Mouse (Mus musculus) CD4-positive helper T cell, adult 2 months (primary cell): Measurements from ENCODE around the gene Polr1d.

Source experiments
- DNase-seq: peaks from one replicate; pipeline ENCODE4 v3.0.0-alpha.2; 2012; ENCODE audit warnings: low read depth, missing footprints, low spot score

Gene Polr1d

DNA sequence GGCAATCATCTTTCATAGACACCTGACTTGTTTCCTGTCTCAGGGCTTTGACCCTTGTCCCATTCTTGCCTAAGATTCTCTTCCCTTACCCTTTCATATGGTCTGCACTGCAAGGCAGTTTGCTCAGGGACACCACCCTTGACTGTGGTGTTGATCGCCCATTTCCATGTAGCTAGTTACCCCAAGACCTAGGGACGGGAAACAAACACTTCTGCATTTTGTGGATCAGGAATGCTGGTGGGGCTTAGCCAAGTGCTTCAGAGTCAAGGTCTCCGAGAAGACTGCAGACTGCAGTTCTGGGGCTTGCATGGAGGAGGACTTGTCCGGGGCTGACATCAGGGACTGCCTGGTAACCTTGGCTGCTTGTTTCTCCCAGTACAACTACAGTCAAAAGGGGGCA is 10.0 kb downstream of the Polr1d start:
- no peak for DNase-seq

DNA sequence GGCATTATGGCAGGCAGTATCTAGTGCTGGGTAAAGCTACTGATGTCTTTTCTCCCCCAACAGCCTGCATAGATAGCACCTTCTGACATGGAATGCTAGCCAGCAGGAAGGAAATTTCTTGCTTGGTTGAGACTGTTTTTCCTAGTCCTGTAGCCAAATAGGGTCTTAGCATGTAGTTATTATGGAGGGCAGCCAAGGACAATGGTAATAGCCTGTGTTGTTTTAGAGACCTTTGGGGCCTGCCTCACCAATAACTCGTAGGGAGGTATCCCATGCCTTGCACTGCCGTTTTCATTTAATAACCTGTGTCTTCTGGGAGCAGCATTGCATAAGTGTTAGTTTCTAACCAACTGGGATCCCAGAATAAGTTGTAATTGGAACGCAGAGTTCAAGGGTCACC is 13.0 kb downstream of the Polr1d start:
- no peak for DNase-seq

DNA sequence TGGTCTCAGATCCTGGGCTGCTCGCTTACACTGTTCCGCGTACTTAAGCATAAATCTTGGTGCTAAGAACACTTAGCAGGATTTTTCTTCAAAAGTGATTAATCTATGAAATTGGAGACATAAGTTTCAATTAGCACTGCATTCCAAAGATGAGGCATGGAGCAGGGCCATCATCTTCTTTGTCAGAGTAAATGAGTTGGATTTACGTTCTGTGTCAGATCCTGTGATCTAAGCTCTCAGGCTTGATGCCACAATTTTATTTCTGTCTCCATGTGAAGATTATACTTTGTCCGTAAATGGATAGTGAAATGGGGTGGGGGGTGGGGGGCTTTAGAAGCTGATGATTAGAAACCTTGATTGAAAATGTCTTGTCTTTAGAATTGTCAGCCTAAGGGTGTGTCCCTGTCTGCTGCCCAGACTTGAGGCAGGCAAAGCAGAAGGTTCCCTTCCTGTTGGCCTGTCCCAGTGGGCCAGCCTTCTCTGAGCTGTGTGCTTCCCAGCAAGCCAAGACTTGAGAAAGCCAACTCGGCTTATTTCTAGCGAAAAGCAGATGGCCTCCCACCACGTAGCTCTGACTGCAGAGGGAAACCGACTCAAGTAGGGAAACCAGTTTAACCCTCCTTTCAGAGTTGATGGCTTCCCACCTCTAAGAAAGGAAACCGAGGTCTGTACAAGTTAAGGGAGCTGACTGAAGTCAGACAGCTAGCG is 13.6 kb downstream of the Polr1d start:
- DNase-seq, result no peak

DNA sequence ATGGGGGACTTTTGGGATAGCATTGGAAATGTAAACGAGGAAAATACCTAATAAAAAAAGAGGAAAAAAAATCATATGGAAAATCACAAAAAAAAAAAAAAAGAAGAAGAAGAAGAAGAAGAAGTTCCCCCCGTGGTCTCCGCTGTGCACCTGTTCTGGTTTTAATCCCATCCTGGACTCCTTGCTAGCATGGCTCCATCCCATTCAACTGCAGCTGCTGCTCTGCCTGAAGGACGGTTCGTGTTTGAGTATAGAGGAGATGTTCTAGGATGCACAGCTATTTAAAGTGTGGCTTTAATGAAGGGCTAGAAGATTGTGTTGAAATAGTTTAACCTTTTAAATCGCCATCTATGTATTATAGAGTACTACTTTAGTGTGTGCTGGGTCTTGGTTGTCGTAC is 15.6 kb downstream of the Polr1d start:
- no peak for DNase-seq

DNA sequence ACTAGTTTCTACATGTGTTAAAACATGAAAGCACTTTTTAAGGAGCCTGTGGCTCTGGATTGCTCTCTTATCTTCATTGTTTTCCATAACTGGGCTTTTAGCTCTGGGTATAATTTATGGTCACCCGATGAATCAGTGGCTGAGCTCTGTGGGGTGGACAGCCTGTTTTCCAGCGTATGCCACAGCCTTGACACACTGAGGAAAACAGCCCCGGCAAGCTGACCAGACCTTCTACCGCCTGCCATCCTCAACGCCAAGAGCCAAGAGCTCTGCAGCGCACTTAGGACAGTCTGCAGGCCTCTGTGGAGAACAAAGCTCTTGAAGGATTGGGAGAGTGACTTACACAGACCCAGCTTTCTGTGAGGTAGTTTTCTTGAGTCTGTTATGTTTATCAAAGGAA is 17.4 kb downstream of the Polr1d start:
- DNase-seq, result no peak

DNA sequence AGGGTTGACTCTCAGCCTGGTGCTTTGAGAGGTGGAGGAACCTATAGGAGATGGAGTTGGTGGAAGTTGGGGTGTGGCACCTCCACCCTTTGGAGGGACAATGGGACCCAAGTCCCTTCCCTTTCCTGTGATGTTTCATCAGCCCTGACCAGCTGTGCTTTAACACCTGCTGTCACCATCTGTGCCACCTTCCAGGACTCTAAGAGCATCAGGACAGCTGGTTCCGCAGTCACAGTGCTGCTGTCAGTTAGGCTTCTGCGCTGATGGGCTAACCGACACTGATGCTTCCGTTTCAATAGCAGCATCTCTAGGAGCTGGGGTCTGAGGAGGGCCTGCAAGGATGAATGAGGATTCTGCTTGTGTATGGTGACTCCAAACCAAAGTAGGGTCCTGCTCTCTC is 19.7 kb downstream of the Polr1d start:
- no peak for DNase-seq

DNA sequence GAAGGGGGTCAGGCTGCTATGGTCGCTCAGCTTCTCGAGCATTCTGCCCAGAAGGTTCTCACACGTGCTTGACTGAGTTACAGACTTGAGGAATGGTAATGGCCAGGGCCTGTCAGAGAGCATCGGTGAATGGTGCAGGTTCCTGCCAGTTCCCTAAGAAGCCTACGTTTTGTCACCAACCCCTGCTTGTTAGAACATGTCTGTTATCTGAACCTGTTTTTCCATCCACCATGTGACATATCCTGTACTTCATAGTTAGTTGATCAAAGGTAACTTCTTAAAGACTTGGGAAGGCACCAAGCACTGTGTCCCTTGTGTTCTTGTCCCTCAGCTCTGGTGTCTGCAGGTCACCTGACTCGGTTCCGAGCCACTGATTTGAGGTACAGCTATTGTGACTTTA is 21.8 kb downstream of the Polr1d start:
- DNase-seq, result no peak

DNA sequence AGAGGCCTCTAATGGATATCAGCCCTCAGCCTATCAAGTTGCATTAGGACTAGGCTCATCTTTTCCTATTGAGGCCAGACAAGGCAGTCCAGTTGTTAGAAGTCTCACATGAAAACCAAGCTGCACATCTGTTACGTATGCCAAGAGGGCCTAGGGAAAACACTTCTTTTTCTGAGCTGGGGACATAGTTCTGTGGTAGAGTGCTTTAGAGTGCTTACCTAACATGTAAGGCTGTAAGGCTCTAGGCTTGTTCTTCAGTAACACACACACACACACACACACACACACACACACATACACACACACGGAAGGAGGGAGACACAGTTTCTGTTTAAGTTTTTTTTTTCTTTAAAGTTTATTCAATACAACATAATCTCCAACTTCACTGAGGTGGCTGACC is 23.3 kb downstream of the Polr1d start:
- DNase-seq, result no peak

DNA sequence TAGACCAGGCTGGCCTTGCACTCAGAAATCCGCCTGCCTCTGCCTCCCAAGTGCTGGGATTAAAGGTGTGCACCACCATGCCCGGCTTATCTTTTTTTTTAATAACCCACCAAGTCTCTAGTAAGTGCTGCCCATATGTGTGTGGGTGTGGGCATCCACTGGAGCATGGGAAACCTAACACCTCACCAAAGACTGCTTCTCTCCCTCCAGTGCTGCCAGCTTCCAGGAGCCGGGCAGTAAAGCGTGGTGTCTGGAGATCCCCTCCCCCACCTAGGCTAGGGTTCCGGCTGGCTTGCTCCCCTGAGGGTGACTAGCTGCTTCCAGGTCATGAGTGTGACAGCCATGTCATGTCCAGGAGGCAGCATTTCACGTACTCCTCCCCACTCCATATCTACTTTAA is 25.4 kb downstream of the Polr1d start:
- no peak for DNase-seq

DNA sequence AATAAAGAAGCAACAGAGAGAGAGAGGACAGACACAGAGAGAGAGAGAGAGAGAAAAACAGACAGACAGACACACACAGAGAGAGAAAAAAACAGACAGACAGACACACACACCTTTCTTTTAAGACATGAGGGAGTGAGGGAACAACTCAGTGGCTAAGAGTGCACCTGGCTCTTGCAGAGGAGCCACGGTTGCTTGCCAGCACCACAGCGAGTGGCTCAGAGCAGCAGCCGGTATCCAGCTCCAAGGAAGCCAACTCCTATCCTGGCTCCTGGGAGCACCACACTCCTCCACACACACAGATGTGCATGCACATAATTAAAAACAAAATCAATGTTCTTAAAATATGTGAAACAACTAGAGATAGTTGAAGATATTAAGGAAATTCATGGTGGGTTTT is 30.4 kb downstream of the Polr1d start:
- DNase-seq, result no peak

DNA sequence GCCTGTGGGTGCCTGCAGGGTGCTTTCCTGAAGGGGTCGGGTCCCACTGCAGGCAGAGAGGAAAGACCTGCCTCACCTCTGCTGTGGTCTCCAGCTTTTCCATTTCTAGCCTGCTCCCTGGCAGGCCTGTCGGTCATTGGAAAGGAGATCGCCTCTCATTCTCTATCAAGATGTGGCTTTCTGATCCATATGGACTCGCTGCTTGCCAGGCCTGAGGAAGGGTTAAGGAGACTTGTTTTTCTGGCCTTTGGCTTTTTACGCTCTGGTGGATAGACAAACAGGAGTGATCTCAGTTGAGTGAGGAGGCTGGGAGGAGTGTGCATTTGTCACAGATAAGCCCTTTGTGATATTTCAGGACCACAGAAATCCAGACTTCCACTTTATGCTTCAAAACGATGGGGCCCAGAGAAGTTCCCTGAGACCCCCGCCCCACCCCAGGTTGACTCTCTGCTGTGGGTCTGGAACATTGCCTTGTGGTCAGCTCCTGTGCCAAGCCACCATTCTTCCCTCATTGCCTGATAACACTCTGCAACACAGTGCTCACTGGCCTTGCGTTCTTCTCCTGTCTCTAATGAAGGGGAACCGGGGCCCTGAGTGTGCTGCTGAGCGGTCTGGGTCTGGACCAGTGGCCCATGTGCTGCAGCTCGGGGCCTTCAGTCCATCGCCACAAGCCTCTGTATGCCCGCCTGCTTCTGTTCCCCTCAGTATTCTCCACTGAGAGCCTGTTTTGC is 32.2 kb downstream of the Polr1d start:
- DNase-seq, result no peak

DNA sequence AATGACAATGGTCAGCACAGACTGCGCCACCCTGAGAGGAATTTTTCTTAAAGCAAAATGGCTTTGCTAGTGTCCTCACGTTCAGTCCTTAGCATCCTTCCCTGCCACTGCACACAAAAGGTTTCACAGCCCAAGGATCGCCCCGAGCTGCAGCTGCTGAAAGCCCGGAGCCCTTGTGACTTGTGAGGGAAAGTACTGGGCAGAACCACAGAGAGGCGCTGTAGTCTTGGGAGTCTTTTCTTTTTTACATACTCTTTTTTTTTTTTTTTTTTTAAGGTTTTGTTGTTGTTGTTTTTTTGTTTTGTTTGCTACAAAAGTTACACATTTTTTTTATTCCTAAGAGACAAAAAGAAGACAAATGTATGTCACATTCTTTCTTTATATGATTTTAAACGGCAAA is 37.9 kb downstream of the Polr1d start:
- DNase-seq, result no peak

DNA sequence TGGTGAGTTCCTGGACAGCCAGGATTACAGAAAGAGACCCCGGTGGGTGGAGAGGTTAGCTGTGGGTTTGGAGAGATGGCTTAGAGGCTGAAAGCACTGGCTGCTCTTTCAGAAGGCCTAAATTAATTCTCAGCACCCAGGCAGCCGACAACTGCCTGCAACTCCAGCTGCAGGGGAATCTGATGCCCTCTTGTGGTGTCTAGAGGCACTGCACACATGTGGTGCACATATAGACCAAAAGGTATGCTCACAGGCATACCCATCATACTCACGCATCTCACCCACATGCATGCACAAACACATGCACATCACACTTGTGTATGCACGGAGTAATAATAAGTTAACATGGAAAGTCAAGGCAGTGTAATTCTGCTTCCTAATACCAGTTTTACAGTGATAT is 38.8 kb downstream of the Polr1d start:
- no peak for DNase-seq

DNA sequence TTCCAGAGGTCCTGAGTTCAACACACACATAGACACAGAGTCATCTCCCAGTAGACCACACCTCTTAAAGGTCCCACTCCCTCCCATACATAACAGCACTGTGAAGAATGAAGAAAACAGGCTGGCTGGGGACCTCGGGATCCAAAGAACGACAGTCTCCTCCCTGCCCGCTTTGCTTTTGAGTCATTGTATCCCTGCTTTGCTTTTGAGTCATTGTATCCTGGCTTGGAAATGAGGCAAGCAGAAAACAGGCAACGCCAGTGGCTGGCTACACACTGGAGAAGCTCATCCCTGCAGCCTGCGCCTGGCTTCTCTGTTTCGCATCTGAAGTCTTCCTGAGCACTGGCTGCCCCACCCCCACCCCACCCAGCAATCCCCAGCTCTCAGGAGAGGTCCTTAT is 40.2 kb downstream of the Polr1d start:
- DNase-seq, result no peak

DNA sequence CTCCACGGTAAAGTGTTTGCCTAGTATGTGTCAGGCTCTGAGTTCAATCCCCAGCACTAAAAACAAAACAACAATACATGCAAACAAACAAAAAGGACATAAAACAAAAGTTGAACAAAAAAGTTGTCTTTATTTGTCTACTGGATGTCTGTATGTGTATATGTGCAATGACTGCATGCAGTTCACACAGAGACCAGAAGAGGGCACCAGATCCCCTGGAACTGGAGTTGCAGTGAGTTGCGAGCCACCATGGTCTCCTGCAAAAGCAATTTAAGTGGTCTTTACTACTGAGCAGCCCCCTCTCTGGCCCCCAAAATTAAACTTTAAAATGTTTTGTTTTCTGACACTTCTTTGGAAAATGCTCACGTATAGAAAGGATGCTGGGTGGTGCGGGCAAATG is 44.3 kb downstream of the Polr1d start:
- DNase-seq, result no peak

DNA sequence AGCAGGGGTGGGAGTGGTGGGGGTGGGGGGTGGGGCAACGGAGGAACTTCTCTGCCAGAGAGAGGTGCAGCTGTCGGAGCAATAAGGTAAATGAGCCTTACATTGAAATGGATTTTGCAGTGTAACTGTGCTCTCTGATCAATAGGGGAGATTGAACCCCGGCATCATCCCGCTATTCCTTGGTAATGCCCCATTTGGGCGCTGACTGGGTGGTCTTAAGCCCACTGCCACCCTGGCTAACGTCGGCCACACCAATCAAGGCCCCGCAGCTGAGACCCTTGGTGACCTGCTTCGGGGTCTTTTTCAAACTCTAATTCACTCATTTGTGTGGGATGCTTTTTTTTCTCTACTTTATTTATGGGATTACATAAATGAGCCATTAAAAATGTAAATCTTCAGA is 47.9 kb downstream of the Polr1d start:
- DNase-seq, result no peak

DNA sequence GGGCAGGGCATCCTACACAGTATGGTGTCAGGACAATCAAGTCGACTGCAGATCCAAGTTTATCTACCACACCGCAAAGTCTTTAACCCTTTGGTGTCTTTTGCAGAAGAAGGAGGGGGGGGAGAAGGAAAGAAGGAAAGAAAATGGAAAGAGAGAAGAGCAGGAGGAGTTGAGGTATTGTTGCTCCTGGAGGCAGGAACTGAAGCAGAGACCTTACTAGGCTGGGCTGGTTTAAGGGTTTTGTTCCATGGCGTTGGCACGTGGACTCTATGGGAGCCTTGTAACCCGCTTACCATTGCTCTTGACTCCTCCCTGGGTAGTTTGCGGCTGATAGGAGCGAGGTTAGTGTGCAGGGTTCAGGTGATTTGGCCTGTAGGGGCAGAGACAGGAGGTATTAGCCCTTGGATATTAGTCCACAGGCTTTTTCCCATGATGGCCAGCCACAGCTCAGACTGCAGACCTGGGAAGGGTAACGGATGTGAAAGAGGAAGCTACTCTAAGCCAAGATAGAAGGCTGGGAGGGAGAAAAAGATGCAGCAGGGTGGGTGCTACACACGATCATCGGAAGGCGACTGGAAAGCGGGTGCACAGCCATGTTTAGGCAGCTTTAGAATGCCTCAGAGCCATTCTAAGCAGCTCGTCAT is 48.8 kb downstream of the Polr1d start:
- DNase-seq, result no peak

DNA sequence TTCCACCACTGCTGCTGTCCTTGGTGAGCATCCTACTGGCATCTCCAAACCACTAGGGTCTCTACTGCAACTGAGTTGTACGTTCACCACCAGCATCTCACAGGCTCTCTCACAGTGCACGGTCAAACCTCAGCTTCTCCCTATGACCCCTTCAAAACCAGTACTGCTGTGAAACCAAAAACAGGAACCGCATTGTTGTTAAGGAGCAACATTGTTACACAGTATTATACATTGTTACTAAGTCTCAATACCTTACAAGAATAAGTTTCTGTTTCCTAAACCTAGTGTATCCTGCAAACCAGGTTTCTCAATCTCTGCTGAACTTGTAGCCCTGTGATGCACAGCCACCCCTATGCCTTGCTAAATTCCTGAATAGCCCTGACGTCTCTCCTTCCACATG is 51.0 kb downstream of the Polr1d start:
- DNase-seq, result no peak

DNA sequence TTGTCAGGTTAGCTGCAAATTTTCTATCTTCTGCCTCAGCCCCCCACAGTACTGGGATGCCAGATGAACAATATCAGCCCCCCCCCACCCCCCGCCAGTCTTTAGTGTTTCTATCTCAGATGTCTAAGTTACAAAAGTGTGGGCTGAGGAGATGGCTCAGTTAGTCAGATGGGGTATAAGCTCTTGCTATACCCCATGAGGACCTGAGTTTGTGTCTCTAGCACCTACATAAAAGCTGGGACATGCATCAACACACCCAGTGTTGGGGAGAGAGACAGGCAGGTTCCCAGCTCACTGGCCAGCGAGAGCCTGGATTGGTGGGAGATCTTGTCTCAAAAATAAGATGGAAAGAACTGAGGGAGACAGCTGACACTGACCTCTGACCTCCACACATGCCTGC is 52.6 kb downstream of the Polr1d start:
- no peak for DNase-seq

DNA sequence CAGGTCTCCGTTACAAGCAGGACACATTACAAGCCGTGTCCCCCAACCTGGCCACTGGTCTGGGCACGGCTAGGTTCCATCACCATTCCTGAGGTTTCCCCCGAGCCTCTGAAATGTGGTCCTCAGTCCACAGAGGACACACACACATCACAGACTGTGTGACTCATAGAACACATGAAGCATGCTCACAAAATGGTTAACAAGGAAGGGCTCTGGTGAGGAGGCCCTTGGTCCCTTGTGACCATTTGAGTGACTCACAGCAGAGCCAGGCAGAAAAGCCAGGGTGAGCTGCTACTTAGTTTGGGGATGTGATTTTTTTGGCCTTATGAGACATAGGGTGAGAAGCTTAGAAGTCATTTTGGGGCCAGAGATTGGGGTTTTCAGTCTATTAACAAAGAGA is 55.1 kb downstream of the Polr1d start:
- no peak for DNase-seq

DNA sequence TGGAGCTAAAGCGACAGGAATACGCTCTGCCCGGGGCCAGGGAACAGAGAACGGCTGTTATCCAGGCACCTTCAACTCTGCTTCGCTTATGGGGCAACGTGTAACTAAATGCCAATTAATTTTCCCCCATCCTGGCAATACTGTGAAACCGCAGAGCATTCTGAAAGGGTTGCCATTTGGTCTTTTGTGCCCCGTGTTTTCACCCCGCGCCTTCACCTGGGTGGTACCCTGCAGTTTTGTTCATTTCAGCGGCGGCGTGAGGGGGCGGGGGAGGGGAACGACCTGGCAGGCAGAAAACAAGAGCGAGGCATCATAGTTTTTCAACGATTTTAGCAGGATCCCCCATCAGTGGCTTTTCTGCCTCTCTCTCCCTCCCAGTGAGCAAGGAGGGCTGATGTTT is 56.8 kb downstream of the Polr1d start:
- DNase-seq, result no peak

DNA sequence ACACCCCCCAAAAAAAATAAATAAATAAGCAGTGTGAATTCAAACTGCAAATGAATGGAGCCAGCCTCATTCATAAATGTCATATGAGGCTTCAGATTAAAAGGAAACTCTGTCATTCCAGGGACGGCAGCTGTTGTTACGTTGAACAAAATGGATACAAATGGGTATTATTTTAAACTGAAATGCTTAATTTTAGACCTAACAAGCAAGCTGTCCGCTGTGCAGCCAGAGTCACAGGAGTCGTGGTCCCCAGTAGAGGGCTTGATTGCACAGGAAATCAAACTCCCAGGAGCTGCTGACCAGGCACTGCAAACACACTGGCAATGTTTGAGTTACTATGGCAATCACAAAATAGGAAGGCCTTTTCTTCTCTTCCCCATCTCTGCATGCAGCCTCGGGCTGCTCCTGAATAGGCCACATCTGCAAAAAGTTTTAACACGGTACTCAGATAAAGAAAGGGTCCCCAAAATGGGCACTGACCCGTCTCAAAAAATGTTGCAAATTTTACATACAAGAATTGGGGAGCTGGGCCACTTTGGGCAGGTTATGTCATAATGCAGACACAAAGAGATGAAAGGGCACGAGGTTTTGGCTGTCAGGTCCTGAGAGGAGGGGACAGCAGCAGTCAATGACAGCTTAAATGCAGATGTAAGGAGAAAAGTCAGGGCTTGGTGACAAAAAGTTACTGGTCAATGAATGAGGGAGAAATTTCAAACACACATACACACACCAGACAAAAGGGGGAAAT is 57.7 kb downstream of the Polr1d start:
- no peak for DNase-seq

DNA sequence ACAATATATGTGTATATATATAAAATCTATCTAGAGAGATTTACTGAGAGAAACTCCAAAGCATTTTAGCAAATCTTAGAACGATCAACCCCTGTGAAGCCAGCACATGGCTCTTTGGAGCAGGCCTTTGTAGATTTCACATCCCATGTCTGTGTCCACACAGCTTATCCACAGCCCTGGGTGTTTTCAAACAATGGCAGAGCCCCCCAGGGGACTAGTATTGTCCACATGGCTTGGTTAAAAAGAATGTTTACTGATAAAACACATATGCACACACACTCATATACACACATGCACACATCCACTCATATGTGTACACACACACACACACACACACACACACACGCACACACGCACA is 58.2 kb downstream of the Polr1d start:
- DNase-seq, result no peak
